Mouse (Mus musculus) hematopoietic stem cell, adult 5-6 weeks (primary cell): ENCODE measurements around the gene Pax5. TPM values are rescaled to one million over a fixed set of nuclear protein-coding genes. Genes with fewer than 3 reads are reported as not detected.
A peak's percentile ranks its signal among the peaks of the same experiment; 100 is the strongest.

ENCODE experiments used
- ATAC-seq, 2 experiments: fragments of 125-278 bp in 1 of 2; replicated peaks in 1 of 2; 2 replicates each; pipeline ENCODE4 v1.8.0; 2016 to 2017; ENCODE audit warnings: inconsistent platforms in 2 of 2, mild to moderate bottlenecking in 2 of 2, moderate number of reproducible peaks in 2 of 2, low read depth in 1 of 2, moderate TSS enrichment in 1 of 2; ENCODE audit not compliant: low FRiP score in 2 of 2, poor library complexity in 2 of 2, severe bottlenecking in 2 of 2, insufficient read depth in 1 of 2, low TSS enrichment in 1 of 2
- total RNA-seq: library from RNA; stranded (forward); fragments of 172-1452, 232-1000 nt; gene quantifications from 2 replicates; pipeline ENCODE4 v1.2.3, GENCODE M21; 2017

Gene Pax5
- total RNA-seq, 1 experiment from 2014 or later: not detected

DNA sequence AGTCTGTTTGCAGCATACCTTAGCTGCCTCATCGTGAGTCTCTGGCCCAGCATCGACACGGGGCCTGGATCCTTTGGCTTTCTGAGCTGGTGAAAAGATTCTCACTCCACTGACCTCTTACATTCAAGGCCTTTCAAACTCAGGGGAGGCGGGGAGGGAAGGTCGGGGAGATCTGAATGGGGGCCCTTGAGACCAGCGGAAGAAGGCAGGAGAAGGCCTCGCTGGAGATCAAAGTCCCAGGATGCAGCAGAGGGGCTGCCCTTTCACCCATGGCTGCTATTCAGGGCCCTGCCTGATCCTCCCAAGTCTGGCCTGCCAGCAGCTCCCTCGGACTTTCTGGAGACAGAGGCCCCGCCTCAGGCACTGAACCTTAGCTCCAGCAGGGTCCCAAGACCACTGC, 36.6 kb downstream of the Pax5 start:
- no peak for ATAC-seq

DNA sequence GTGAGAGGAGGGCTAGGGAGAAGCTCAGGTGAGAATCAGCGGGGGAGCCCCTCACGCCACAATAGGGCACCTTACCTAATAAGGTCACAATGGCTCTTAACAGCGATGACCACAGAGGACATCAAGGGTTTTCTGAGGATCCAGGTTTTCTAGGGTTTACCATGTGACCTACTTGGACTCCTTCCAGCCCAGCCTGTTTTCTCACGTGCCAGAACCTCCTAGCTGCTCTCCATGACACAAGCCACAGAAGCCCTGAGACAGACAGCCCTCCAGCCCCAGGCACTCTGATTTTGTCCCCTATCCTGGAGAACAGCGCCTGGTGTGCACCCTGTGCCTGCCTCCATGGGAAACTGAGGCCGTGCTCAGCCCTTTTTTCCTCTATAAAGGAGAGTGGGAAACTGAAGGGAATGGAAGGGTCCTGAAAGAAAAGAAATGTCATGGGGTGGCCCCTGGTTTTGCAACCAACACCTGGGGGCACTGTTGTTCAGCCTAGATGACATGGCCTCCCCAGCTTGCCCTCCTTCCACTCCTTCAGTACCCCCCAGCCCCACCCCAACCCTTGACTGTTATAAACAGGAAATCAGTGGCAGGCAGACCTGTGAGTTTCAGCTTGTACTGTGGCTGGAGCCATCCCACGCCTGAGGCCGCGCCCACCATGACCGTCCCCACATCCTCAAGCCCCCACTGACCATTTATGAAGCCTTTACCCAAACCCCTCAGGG, 37.9 kb downstream of the Pax5 start:
- peak; percentile 65 to 74 for ATAC-seq

DNA sequence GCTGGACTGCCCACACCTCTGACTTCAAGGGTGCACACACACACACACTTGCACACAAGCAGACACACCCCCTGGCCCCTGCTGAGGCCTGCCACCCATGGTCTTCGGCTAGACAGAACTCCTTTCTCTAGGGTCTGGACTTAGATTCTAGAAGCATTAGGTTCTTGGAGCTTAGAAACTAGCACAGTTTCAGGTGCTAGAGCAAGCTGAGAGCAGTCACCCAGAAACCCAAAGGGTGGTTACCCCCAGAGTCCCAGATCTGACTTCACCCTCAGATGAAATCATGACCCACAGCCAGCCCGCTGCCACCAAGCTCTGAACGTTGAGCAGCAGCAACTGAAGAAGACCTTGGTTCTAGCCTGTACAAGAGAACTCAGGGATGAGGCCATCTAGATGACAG, 38.8 kb downstream of the Pax5 start:
- no peak for ATAC-seq

DNA sequence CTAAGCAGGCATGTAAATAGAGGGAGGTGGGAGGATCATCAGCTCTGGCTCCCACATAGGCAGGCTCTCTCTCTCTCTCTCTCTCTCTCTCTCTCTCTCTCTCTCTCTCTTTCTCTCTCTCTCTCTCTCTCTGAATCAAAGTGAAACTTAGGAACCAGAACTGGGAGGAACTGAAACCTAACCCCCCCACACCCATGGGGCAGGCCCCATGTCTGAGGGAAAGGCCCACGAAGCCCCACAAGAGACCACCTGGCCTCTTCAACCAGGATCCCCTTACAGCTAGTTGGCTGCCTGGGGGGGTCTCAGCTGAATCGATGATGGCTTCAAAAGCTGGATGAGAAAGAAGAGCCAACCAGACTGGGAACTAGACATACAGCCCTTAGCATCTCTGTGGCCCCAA, 39.3 kb downstream of the Pax5 start:
- ATAC-seq: no peak

DNA sequence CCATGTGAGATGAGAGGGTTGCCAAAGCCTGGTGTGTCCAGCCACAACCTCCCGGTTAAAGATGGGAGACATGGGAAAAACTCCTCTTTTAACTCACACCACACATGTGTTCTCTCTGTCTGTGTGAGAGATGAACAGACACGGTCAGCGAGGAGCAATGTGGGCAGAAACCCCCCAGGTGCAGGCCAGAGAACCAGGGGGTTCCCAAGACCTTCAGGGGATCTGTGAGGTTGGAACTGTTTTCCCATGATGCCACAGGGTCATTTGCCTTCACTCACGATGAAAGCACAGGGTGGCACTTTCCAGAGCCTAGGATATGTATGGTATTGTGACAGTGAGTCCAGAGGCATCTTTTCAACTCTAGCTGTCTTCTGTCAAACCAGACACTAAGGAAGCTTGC, 39.9 kb downstream of the Pax5 start:
- ATAC-seq: no peak

DNA sequence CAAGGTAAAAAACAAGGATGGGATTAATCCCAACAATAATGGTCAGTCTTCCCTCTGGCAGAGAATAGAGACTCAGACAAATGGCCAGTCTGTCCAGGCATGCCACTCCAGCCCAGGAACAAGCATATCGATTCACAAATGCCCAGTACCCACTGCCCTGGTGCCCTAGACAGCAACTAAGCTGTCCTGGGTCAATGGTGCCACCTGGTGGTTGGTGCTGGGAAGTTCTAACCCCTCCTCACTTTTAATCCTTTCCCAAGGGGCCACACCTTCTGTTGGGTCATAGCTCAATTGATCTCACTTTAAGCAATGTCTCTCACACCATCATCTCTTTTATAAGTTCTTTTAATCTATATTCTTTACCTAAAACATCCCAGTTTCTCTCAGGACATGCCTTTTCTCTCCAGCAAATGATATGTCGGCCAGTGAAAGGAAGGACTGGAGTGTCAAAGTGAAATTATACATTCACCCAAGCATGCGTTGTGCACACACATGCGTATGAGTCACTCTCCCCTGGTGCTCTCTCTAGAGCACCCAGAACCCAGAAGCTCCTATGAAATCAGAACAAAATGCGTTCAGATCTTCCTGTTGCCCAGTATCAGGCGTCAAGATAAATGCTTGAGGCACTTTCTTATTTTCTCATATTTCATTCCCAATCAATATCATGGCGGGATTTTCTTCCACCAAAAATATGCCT, 40.7 kb downstream of the Pax5 start:
- no peak for ATAC-seq

DNA sequence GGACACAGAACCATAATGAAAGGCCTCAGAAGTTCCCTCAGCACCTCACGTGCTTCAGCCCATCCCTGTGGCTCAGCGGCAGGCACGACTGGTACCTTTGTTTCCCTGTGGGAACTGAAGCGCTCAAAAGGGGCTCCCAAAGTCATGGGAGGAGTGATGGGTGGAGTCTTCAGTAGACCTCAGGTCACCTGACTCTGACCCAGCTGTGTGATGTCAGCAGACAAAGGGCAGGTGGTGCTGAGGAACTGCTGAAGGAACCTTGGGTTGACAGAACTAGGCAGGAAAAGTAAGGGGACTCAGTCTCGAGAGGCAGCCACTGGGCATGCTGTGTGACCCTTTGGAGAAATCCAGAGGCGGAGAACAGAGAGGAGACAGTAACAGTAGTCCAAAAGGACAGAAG, 41.7 kb downstream of the Pax5 start:
- ATAC-seq: no peak

DNA sequence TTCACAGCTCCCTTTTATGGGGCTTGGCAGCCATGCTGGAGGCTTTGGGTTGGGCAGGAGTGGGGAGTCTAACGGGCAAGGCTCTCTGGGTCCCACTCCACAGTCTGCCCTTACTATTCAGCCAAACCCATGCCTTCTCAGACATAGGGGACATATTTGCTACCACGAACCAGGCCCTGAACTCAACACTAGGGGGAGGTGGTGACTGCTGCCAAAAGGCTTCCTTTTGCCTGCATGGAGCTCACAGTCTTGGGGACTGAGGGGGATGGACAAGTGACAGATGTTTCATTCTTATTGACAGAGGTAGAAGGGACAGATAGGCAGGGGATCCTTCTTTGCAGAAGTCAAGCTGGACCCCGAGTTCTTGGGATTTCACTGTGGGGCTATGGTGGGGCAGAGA, 42.1 kb downstream of the Pax5 start:
- ATAC-seq: no peak

DNA sequence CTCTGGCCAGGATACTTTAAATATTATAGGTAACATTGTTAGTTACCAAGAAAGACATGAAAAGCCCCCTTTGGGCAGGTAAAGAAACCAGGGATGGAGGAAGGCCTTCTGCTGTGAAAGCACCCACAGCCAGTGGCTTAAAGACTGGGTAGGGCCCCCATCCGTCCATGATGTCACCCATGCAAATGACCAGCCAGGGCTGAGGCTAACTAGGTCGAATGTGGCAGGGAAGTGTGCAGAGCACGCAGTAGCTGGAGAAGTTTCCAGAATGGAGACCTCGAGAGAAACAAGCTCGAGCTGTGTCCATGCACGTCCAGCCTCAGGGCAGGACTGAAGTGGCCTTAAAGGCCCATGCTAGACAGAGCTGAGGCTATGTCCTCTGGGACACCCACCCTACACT, 42.9 kb downstream of the Pax5 start:
- ATAC-seq: no peak

DNA sequence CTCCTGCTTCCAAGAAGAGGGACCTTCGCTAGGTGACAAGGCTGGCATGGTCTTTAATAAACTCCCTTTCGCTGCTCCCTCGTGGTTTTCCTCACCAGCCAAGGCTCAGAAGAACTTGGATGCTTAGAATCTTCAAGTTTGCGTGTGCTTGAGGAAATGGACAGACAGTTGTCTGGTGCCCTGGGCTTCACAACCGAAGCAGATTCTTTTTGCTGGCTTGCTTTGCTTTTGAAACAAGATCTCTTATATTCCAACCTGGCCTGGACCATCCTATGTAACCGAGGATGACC, 45.6 kb downstream of the Pax5 start:
- no peak for ATAC-seq

DNA sequence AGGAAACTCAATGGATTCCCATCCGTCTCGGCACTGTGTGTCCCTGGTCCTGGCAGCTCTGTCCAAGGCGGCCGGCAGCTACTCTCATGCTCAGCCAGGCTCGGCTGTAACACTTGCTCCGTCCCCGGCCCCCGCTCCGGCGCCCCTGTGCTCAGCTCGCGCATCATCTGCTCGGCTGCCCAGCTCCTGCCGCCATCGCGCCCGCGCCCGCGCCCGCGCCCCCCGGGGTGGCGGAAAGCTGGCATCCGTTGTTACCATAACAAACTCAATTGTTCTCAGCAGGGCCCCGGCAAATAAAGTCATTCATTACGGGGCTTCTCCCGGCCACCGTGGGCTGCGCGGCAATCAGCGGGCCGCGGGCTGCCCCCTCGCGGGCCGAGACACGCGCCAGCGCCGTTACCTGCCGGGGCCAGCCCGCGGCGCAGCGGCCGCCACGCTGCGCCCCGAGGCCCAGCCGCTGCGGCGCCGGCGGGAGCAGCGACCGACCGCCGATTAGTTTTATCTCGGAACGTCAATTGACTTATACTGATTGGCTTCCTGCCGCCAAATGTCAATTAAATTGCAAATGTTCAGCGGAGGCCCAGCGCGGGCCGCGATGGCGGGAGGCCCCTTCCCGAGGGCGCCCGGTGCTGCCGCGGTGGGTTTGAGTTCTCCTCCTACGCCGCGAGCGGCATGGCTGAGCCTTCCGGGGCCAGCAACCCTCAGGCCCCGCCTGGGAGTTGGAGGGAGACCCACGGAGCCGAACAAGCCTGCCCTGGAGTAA, 46.1 kb downstream of the Pax5 start:
- ATAC-seq: no peak

DNA sequence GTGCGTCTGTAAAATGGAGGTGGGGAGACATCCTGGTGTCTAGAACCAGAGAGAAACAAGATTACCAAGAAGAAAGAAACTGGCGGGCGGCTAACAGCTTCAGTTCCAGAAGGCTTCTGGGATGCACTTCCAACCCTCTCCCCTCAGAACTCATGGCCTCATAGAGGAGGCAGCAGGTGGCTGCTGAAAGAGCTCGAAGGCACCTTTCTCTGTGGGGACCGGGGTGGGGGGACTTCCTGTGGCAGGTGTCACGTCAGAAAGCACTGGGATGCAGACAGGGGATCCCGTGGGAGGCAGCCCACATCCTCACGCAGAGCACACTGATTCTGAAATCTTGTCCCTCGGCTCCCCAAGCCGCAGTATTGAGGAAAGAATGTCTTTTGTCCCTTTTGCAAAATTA, 46.8 kb downstream of the Pax5 start:
- ATAC-seq: no peak

DNA sequence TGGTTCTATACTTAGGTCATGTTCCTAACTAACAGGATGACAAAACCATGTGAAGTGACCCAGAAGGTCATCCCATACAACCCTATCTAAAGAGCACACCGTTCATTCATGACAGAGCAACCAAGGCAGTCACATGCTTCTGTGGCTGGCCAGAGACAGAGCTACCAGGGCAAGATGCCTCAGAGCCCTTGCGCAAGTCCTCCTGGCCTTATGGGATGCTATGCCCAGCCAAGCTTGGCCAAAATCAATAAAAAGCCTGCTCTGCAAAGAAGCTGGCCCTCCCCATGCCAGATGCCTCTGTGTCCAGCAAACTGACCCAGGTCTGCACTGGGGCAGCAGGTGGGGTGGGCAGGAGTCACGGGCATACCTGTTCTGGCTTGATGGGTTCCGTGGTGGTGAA, 65.1 kb downstream of the Pax5 start:
- ATAC-seq: no peak; a peak in 1 of 4 replicates

DNA sequence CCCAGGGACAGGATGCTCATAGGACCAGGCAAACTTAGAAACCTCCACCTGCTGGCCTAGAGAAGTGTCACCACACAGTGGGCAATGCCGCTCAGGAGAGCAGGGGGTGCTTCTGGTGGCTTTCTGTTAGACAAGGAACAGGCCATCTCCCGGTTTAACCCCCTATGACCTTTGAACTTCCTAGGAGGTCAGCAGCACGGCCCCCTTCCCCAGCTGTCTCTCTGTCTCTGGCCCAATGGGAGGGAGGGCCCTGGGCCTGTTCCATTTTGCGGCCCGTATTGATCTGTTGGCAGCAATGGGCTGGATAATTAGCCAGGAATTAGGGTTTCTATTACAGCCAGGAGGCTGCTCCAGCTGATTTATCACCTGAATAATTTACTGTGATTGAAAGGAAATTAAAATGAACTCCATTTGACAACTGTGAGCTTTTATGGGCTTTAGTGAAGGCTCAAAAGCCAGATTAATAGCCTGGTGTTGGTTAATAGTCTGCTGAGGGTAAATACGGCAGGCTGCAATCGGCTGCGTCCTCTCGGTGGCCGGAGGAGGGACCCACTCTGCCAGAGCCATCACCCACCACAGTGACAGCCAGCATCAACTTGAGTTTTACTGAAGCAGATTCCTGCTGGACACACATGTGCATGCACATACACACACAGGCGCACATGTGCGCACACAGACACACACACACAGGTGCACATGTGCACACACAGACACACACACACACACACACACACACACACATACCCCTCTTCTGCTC, 68.3 kb downstream of the Pax5 start:
- ATAC-seq: no peak

DNA sequence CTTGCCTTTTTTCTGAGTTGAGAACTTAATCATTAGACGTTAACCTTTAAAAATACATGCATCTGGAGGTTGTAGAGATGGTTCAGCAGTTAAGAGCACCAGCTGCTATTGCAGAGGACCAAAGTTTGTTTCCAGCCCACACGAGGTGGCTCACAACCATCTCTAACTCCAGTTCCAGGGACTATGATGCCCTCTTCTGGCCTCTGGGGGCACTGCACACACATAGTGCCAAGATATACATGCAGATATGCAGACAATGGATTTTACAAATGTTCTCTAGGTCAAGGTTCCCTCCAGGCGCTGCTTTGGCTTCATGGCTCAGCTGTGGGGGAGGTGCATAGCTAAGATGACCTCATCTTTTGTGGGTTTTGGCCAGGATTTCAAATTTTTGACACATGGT, 74.7 kb downstream of the Pax5 start:
- ATAC-seq: no peak

DNA sequence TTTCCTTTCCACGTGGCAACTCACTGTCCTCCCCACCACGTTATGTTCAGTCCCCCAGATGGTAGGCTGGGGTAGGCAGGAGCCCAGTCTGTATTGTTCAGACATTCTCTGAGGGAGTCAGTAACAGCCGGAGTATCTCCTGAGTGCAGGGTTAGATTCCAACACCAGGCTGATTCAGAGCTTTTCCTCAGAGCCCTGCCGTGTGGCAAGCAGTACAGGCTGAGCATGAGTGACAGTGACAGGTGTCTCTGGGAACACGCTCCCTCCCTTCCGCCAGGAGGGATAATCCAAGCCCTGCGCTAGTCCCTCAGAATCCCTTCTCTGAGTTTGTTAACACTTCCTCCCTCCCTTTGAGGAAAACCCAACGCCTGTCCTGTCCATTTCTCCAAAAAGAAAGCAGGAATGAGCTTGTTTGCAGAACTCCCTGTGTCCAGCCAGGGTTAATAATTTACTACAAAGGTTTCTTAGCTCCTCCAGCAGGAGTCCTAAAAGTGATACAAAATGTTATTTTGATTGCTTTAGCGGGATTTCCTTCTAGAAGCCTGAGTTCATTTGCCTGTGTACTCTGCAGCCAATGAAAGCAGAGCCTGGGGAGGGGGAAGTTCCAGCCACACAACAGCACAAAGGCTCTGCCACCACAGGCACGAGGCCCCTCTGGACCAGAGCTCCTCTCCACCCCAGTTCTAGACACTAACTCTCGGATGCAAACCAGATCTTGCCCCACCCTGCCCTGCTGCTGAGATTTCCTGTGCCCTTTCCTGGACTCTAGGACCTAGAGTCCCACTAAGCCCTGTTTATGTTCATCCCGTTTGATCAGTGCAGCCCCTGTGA, 76.4 kb downstream of the Pax5 start:
- ATAC-seq: no peak; a peak in 1 of 4 replicates

DNA sequence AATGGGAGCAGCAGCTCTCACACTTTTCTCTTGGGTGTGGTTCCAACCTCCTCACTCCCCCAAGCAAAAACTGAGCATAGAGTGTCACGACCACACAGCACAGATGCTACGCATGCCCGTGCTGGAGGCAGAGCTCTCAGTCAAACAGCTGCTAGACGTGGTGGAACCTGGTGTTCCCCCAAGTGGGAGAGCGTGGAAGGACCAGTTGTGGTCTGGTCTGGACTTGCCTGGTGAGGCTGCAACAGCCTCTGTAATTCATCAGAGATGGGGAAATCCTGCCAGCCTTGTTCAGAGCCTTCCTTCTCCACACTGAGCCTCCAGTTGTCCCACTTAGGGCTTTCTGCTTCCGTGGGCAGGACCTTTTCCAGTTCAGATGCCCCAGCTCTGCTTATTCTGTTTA, 80.2 kb downstream of the Pax5 start:
- no peak for ATAC-seq
